Mouse (Mus musculus) hindbrain, embryonic 16.5 days (tissue): ENCODE measurements at regions not wholly inside any gene's neighbourhood (a gene's known extent, or its start where the extent isn't known, plus 50 kb on each side); places are given as distances from the start of the nearest gene placed in this dataset.

Experiments
- ATAC-seq: fragments of 200-750 bp; cut with Nextera tagmentation; 2 replicates; pipeline ENCODE4 v1.8.0; 2017; ENCODE audit warnings: moderate TSS enrichment, moderate library complexity
- H3K27ac ChIP-seq: fragments of 300-500 bp; sonication (generic); 2 replicates; pipeline ENCODE4 v1.5.1; 2014; ENCODE audit warnings: low read depth, mild to moderate bottlenecking, control low read depth, low read length, moderate library complexity
- H3K27me3 ChIP-seq: fragments of 300-500 bp; sonication (generic); replicated peaks from 2 replicates; pipeline ENCODE4 v1.6.1; 2014; ENCODE audit warnings: low read length; ENCODE audit not compliant: control insufficient read depth, insufficient read depth
- H3K36me3 ChIP-seq: fragments of 300-500 bp; sonication (generic); 2 replicates; pipeline ENCODE4 v1.6.1; 2014; ENCODE audit warnings: mild to moderate bottlenecking, low read length, moderate library complexity, mixed read lengths; ENCODE audit not compliant: control insufficient read depth, insufficient read depth
- H3K4me1 ChIP-seq: fragments of 300-500 bp; sonication (generic); 2 replicates; pipeline ENCODE4 v1.6.1; 2014; ENCODE audit warnings: low read depth, low read length; ENCODE audit not compliant: control insufficient read depth, insufficient read depth
- H3K4me2 ChIP-seq: fragments of 300-500 bp; sonication (generic); 2 replicates; pipeline ENCODE4 v1.6.1; 2014; ENCODE audit warnings: mild to moderate bottlenecking, low read length, control low read depth, moderate library complexity
- H3K4me3 ChIP-seq: fragments of 300-500 bp; sonication (generic); 2 replicates; pipeline ENCODE4 v1.5.1; 2014; ENCODE audit warnings: mild to moderate bottlenecking, low read length, control low read depth, moderate library complexity
- H3K9ac ChIP-seq: fragments of 300-500 bp; sonication (generic); 2 replicates; pipeline ENCODE4 v1.6.1; 2014; ENCODE audit warnings: low read depth, mild to moderate bottlenecking, control low read depth, low read length, moderate library complexity
- H3K9me3 ChIP-seq: fragments of 300-500 bp; sonication (generic); 2 replicates; pipeline ENCODE4 v1.6.1; 2014; ENCODE audit warnings: mild to moderate bottlenecking, low read length, moderate library complexity; ENCODE audit not compliant: control insufficient read depth
- WGBS: fragments of 180-500 bp; shearing (Covaris S2); extraction: QIAGEN DNeasy Blood & Tissue Kit; methylation state at CpG from one replicate; pipeline ENCODE4 v1.1.7; 2014; 5-methylcytosine and 5-hydroxymethylcytosine counted together

DNA sequence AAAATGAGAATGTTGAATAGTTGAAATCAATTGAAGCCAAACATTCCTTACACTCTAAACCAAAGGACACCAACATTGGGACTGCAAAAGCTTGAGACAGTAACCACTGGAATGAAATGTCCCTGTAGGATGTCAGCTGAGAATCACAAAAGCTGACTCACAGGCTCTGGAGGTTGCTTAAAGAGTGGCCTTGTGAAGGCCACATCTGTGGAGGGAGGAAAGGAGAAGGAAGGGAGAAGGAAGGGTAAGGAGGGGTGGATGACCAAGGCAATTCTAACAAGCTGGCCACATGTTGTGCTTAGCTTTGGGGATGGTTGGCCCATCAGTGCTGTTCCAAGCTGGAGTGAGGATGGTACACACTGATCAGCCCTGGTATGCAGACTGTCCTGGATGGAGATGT, 205.2 kb upstream of the Gm9747 start:
- no peak for ATAC-seq
- Histone ChIP-seq H3K9ac (no peak overlapping the region), H3K4me3 (no peak overlapping the region), H3K9me3 (no peaks in the 10 kb centered on the region), H3K4me2 (no peak overlapping the region), H3K36me3 (no peaks in the 10 kb centered on the region), H3K4me1 (no peaks in the 10 kb centered on the region), H3K27ac (no peak overlapping the region), H3K27me3 (no peaks in the 10 kb centered on the region)

DNA sequence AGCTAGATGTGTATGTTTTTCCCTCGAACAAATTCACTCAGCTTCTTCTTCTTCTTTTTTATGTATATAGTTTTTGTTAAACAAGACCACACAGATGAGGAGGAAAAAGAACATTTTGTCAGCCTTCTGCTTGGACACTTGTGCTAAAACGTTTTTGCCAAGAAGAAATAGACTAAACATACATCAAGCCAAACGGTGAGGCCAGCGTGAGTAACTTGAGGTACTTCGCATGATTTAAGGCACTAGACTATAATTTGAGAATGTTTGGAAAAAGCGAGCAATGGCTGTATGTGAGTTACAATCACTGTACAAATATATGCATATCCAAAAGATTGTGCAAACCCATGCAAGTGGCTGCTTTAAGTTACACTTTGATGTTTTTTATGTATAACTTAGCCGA, 201.8 kb upstream of the Gm9747 start:
- H3K9me3 ChIP-seq = no peaks in the 10 kb centered on the region
- WGBS = 79% methylated on average over 7 of the region's 7 CpGs
- no peak overlapping the region for H3K4me3 ChIP-seq
- H3K4me2 ChIP-seq = no peak overlapping the region
- no peak overlapping the region for H3K9ac ChIP-seq
- no peaks in the 10 kb centered on the region for H3K36me3 ChIP-seq
- ATAC-seq = no peak
- H3K27ac ChIP-seq = no peak overlapping the region
- no peaks in the 10 kb centered on the region for H3K27me3 ChIP-seq
- no peaks in the 10 kb centered on the region for H3K4me1 ChIP-seq

DNA sequence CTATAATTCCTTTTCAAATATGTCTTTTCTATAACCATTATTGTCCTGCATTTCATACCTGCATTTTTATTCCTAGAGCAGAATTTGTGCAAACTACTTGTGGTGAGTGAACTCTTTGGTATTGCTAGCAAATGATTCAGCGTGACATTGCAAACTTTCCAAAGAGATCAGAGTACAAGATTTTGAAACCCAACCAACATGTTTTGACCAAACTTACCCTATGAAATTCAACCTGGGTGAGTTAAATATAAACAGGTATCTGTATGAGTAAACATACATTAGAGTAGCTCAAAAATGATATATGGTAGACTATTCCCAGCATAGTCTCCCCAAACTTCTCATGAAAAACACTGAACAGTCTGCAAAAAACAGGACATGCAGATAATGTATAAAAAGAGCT, 200.5 kb upstream of the Gm9747 start:
- no peak overlapping the region for H3K27ac ChIP-seq
- 97% methylated on average over 1 of the region's 1 CpGs for WGBS
- no peaks in the 10 kb centered on the region for H3K36me3 ChIP-seq
- no peak for ATAC-seq
- no peak overlapping the region for H3K4me2 ChIP-seq
- no peaks in the 10 kb centered on the region for H3K4me1 ChIP-seq
- no peaks in the 10 kb centered on the region for H3K9me3 ChIP-seq
- no peaks in the 10 kb centered on the region for H3K27me3 ChIP-seq
- H3K9ac ChIP-seq = no peak overlapping the region
- no peak overlapping the region for H3K4me3 ChIP-seq

DNA sequence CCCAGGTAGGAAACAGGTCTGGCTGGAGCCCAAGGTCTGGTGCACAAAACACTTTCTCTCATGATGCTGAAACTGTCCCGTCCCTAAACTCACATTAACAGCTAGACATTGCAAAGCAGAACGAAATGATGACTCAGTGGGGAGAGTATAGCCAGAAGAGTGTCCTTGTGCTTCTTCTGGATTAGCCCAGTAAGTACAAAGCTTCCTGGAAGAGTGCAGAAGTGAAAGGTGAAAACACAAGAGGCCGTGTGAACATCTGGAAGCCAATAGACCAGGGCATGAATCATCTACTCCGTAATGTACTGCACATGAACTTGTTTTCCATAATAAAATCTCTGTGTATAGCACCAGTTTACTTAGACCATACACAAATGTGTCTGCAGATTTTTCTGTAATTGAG, 194.7 kb upstream of the Gm9747 start:
- H3K4me1 ChIP-seq = no peaks in the 10 kb centered on the region
- 93% methylated on average over 4 of the region's 4 CpGs for WGBS
- no peaks in the 10 kb centered on the region for H3K36me3 ChIP-seq
- H3K9ac ChIP-seq = no peak overlapping the region
- H3K4me3 ChIP-seq = no peak overlapping the region
- no peak for ATAC-seq
- H3K27me3 ChIP-seq = no peaks in the 10 kb centered on the region
- H3K27ac ChIP-seq = no peak overlapping the region
- H3K9me3 ChIP-seq = no peaks in the 10 kb centered on the region
- H3K4me2 ChIP-seq = no peak overlapping the region

GRCm38 (mm10) chr1:82038698-82039097, 194.2 kb upstream of the Gm9747 start:
- H3K9ac ChIP-seq = no peak overlapping the region
- 74% methylated on average over 1 of the region's 1 CpGs for WGBS
- no peaks in the 10 kb centered on the region for H3K36me3 ChIP-seq
- H3K4me2 ChIP-seq = no peak overlapping the region
- no peak for ATAC-seq
- H3K4me3 ChIP-seq = no peak overlapping the region
- no peaks in the 10 kb centered on the region for H3K4me1 ChIP-seq
- H3K9me3 ChIP-seq = no peaks in the 10 kb centered on the region
- no peak overlapping the region for H3K27ac ChIP-seq
- H3K27me3 ChIP-seq = no peaks in the 10 kb centered on the region

GRCm38 (mm10) chr1:82041286-82042050, 191.4 kb upstream of the Gm9747 start:
- Histone ChIP-seq H3K4me1 (no peaks in the 10 kb centered on the region), H3K36me3 (no peaks in the 10 kb centered on the region), H3K27me3 (no peaks in the 10 kb centered on the region), H3K27ac (no peak overlapping the region), H3K9ac (no peak overlapping the region), H3K4me2 (no peak overlapping the region), H3K9me3 (no peaks in the 10 kb centered on the region), H3K4me3 (no peak overlapping the region)
- WGBS = 75% methylated on average over 3 of the region's 3 CpGs
- ATAC-seq = no peak

- H3K27me3 ChIP-seq = no peaks in the 10 kb centered on the region
- H3K4me1 ChIP-seq = no peaks in the 10 kb centered on the region
- 54% methylated on average over 2 of the region's 2 CpGs for WGBS
- no peak overlapping the region for H3K4me2 ChIP-seq
- H3K36me3 ChIP-seq = no peaks in the 10 kb centered on the region
- H3K9me3 ChIP-seq = no peaks in the 10 kb centered on the region
- no peak overlapping the region for H3K27ac ChIP-seq
- H3K4me3 ChIP-seq = no peak overlapping the region
- H3K9ac ChIP-seq = no peak overlapping the region
- no peak for ATAC-seq
Observed at GRCm38 (mm10) chr1:82042051-82042432, 190.9 kb upstream of the Gm9747 start.

- H3K4me2 ChIP-seq = no peak overlapping the region
- 53% methylated on average over 3 of the region's 3 CpGs for WGBS
- no peaks in the 10 kb centered on the region for H3K36me3 ChIP-seq
- no peak overlapping the region for H3K27ac ChIP-seq
- H3K4me3 ChIP-seq = no peak overlapping the region
- no peak overlapping the region for H3K9ac ChIP-seq
- H3K4me1 ChIP-seq = no peaks in the 10 kb centered on the region
- no peaks in the 10 kb centered on the region for H3K27me3 ChIP-seq
- H3K9me3 ChIP-seq = no peaks in the 10 kb centered on the region
- ATAC-seq = no peak
Observed at GRCm38 (mm10) chr1:82042527-82042926, 190.4 kb upstream of the Gm9747 start.

DNA sequence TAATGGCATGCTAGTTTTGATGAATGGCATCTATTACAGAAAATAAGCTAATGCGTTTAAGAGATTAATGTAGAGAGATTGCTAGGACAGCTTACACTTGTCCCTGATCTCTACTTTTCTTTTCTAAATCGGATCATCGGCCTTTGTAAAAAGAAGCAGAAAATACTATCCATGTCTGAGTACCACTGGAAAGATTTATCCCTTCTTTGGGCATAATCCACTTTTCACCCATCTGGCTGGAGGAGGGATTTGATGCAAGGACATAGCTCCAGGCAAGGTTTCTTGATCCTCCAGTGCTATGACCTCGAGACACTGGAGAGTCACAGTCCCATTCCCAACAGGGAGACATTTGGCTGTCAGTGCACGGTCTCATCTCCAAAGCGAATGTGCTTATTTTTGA, 166.6 kb upstream of the Gm9747 start:
- no peak for ATAC-seq
- Histone ChIP-seq H3K4me2 (no peak overlapping the region), H3K4me1 (no peaks in the 10 kb centered on the region), H3K9me3 (no peaks in the 10 kb centered on the region), H3K9ac (no peak overlapping the region), H3K27me3 (no peaks in the 10 kb centered on the region), H3K36me3 (no peaks in the 10 kb centered on the region), H3K27ac (no peak overlapping the region), H3K4me3 (no peak overlapping the region)
- 83% methylated on average over 6 of the region's 6 CpGs for WGBS

GRCm38 (mm10) chr1:82068571-82068970, 164.3 kb upstream of the Gm9747 start:
- no peak for ATAC-seq
- H3K9ac ChIP-seq = no peak overlapping the region
- H3K9me3 ChIP-seq = no peaks in the 10 kb centered on the region
- H3K27me3 ChIP-seq = no peaks in the 10 kb centered on the region
- WGBS = 69% methylated on average over 4 of the region's 4 CpGs
- H3K27ac ChIP-seq = no peak overlapping the region
- H3K4me3 ChIP-seq = no peak overlapping the region
- H3K4me2 ChIP-seq = no peak overlapping the region
- no peaks in the 10 kb centered on the region for H3K36me3 ChIP-seq
- H3K4me1 ChIP-seq = no peaks in the 10 kb centered on the region
